Mouse (Mus musculus) CH12F3 (cell line): ENCODE measurements around the gene Rps9.
"Not testable (repeated sequence)": the region's sequence is repeated elsewhere in the genome, so short reads cannot be mapped to it uniquely, and the experiment has no call there.

Source experiments
- in situ Hi-C: fragments of 300-500 bp; cut with MboI; formaldehyde crosslinking; loops from 2 replicates; pipeline ENCODE4 v1.14.3; 2020; ENCODE audit warnings: low sequenced_read_pairs

Gene Rps9

DNA sequence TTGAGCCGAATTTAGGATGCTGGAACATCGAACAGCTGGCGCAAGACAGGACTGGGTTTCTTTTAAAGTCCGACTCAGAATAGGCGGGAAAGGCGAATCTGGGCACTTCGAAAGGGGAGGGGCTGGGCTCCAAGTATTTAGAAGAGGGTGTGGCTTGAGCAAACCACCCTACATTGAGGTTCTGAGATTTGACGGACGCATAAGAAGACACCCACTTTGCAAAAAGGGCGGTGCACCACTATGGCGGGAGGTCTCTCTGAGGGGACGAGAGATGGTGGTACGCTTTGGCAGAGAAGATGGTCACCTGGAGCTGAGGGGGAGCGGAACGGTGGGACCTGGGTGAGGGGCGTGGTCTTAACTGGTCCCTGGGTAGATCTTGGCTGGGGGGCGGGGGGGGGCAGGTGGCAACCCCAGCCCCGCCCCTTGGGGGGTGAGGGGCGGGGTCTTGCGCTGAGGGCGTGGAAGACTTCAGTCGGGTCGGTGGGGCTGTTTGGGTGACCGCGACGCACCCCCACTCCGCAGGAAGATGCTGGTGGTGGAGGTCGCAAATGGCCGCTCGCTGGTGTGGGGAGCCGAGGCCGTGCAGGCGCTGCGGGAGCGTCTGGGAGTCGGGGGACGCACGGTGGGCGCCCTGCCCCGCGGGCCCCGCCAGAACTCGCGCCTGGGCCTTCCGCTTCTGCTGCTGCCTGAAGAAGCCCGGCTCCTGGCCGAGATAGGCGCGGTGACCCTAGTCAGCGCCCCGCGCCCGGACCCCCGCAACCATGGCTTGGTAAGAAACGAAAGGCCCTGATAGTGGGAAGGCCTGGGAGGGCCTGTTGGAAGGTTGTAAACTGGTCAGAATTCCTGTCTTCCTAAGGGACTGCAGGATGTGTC, 9.5 kb upstream of the Rps9 start:
- in situ Hi-C loops: no loop called here

DNA sequence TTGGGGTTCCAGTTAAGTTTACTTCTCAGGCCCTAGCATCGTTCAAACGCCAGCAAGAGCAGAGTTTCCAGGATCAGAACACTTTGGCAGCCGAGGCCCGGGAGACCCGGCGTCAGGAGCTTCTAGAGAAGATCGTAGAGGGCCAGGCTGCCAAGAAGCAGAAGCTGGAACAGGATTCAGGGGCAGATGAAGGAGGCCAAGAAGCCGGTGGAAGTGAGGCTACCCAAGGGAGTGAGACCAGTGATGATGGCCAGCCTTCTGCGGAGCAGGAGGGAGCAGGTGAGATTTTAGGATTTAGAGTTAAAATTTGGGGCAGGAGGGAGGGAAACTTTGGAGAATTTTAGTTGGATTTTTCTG, 8.9 kb upstream of the Rps9 start:
- in situ Hi-C loops: not testable (repeated sequence)

DNA sequence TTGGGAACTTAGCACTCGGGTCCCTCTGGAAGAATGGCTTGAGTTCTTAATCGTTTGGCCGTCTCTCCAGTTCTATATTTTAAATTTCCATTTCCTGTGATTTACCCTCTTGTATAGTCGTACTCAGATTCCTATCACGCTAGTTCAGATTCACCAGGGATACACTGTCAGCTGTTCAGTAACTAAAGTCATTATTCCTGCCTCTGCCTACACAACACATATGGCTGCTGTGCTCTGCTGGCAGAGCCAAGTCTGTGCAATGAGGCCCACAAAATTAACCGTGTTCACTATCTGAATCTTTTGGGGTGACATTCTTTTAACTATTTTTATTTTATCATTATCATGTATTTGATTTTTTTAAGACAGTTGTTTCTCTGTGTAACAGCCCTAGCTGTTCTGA, 5.3 kb upstream of the Rps9 start:
- in situ Hi-C loops: no loop called here

DNA sequence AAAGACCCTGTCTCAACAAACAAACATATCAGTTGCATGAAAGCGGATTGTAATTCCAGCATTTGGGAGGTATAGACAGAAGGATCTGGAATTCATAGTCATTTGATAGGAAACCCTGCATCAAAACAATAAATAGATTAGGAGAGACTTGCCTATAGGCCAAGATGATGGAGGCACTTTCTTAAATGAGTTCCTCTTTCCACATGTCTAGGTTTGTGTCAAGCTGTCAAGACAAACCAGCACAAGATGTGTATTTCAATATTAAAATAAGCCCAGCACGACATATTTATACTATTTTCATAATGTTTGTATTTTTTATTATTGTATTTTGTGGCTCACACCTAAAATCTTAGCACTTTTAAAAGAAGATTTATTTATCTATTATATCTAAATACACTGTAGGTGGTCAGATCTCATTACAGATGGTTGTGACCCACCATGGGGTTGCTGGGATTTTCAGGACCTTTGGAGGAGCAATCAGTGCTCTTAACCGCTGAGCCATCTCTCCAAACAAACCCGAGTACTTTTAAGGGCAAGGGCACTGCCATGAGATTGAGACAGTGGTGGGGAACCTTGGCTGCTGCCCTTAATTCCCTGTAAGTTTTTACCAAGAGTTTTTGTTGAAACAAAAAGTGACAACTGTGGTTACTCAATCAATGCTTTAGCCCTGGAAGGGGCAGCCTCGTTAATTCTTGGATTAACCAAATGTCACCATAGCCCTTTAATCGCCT, 480 bp upstream of the Rps9 start:
- in situ Hi-C loops: no loop called here

DNA sequence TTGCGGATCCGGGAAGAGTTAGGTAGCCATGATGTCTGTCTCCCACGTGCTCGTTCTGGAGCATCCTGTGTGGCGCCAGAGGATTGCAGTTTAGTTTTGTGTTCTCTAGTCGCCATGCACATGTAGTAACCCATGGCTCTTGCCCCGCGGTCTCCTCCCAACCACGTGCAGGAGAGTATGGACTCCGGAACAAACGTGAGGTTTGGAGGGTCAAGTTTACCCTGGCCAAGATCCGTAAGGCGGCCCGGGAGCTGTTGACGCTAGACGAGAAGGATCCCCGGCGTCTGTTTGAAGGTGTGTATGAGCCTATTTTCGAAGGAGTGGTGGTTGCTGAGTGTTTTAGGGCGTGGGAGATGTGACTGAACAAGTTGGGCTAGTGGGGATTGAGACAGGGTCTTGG, 682 bp downstream of the Rps9 start:
- in situ Hi-C loops: no loop called here

DNA sequence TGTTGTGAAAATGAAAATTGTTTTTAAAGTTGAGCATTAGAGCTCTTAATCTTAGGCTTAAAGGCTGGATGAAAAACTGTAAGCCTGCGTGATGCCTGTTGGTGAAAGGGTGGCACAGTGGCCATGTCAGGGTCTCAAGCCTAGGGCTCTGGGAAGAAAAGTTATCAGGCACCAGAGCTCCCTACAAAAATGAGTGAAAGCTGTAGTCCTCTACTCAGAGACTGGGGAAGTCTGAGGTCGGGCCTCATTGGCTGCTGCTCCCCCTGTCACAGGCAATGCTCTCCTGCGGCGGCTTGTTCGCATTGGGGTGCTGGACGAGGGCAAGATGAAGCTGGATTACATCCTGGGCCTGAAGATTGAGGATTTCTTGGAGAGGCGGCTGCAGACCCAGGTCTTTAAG, 1.7 kb downstream of the Rps9 start:
- in situ Hi-C loops: not testable (repeated sequence)

DNA sequence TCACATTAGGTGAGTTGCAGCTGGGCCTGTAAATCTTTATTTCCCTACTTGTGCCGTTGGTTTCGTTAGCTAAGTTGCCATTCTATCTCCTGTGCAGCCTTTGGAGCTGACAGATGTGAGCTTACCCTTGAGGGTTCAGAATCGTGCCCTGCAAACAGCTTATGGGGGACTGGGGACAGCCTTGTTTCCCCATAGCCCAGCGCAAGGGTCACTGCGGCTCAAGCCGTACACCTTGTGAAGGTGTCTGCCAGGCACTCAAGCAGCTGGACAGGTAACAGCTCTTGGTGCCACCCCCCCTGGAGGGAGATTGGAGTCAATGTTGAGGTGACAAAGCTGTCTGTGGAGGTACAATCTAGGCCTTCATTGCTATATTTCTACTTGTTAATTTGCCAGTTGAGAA, 2.1 kb downstream of the Rps9 start:
- in situ Hi-C loops: no loop called here

DNA sequence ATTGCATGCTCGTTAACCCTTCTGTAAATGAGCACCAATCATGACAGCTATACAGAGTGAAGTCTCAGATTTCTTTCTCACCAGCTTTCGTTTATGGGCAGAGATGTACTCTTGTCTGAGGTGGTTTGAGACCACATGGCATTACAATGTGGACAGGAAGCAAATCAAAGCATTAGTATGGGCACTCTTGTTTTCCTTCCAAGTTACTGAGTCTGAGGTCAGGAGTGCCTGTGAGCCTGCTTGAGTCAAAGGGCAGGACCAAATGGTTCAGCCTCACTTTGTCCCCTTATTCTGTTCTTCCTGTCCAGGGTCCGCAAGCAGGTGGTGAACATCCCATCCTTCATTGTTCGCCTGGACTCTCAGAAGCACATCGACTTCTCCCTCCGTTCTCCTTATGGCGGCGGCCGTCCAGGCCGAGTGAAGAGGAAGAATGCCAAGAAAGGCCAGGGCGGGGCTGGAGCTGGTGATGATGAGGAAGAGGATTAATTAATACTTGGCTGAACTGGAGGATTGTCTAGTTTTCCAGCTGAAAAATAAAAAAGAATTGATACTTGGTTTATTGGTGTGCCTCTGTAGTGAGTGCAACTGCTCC, 2.6 kb downstream of the Rps9 start:
- in situ Hi-C loops: no loop called here

DNA sequence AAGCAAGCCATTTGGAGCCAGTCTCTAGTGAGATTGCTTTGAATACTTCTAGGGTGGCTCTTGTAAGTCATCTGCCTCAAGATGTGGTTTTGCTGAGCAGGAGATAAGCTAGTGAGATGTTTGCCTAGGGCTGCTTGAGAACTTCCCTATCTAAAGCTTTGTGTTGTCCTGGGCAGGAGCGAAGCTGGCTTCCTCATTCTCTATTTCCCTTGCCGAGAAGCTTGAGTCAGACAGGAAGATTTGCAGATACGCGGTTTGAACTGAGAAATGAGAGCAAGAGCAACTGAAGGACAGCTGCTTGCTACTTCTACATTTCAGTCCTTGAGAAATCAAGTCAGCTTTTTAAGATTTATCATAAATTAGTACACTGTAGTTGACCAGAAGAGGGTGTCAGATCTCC, 3.2 kb downstream of the Rps9 start:
- in situ Hi-C loops: no loop called here

DNA sequence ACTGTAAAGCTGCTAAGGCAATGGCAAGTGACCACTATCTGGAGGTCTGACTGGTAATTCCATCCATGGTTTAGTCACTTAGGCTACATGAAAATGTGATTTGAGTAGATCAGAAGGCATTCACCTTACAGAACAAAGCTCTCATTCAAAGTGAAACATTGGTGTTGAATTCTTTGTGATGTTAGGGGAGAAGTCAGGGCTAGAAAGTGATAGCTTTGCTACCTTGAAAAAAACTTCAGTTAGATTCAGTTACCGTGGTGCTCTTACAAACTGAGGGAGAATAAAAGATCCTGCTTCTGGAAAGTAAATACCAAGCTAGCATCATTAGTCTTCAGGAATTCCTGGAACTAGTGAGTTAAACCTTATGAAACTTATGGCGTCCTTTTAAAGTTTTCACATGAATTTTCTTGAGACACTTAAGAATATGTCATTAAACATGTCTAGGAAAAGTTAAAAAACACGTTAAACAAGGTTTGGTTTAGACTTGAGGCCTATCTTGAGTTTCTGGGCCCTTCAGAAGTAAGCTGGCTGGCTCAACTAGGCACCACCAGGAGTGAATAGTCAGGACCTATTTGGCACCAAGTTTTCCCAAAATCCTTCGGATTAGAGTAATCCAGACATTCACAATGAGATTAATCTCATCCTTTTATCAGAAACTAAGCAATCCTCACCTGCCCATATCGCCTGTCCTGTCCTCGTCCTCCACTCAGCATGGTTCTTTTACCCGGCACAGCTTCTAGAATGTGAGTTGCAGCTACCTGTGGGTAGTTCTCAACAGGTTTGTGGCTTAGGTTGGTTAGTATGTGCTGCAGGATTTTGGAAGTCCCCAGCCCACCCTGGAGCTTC, 4.0 kb downstream of the Rps9 start:
- in situ Hi-C loops: no loop called here

DNA sequence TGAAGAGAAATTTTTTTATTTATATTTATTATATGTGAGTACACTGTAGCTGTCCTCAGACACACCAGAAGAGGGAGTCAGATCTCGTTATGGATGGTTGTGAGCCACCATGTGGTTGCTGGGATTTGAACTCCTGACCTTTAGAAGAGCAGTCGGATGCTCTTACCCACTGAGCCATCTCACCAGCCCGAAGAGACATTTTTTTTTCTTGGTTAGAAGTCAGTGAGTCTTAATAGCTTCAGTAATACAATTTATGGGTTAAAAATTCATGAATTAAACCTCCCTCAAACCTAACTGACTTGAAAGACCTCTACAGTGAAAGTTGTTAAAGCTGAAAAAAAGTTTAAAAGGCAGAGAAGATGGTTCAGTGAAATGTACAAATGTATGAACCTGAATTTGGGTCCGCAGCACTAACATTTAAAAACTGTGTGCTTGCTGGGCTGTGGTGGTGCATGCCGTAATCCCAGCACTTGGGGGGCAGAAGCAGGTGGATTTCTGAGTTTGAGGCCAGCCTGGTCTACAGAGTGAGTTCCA, 4.7 kb downstream of the Rps9 start:
- in situ Hi-C loops: not testable (repeated sequence)

DNA sequence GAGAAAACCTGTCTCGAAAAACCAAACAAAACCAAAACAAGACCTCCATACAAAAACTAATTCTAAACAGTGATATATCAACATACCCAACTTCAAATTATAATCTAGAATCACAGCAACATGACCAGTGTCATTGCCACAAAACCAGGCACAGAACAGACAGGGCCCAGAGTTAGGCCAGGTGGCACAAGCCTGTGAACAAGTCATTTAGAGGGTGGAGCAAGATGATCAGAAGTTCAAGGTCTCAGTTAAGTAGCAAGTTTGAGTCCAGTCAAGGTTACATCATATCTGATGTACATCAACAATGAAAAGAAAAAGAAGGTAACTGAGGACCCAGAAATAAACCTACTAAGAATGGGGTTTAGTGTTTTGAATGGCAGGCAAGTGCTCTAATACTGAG, 5.2 kb downstream of the Rps9 start:
- in situ Hi-C loops: no loop called here

DNA sequence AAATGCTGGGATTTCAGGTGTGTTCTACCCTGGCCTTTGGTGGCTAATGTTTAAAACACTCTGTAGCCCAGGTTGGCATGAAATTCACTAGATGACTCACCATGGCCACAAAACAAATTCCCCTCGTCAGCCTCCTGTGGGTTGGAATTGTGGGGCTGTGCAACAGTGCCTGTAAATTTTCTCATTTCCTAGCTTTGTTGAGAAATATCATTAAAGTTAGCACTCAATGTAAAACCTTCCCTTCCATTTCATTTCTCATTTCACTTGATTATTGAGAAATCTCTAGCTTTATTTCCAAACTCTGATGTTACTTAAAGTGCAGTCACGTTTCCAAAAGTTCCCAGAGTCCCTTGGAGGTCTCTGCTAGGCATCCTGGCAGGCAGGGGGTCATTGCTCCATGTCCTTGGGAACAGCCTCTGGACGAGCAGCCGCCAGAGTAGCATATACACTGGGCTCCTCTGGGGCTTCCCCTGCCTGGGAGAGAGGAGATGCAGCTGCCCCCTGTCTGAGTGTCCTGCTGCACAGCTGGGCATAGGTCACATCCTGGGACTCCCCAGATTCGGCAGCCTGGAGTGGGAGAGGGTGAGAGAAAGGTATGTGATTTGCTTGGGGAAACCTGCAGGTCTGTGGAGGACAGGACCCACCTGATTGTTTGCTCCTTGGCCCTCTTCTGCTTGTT, 8.6 kb downstream of the Rps9 start:
- in situ Hi-C loops: no loop called here

DNA sequence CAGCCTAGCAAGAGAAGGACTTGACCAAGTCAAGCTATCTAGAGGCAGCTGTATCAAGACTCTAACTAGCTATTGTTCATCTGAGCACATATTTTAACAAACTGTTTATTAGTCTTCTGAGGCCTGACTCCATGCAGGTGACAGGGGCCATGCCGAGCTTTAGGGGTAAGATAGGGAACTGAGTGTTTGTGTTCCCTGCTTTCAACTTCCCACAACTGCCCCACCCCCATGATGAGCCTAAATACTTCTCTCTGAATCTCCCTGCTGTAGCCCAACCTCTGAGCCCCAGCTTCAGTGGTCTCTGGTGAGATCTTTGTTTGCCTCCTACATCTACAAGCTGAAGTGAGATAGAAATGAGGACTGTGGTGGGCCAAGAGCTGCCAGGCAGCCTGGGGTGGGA, 11.5 kb downstream of the Rps9 start:
- in situ Hi-C loops: no loop called here

DNA sequence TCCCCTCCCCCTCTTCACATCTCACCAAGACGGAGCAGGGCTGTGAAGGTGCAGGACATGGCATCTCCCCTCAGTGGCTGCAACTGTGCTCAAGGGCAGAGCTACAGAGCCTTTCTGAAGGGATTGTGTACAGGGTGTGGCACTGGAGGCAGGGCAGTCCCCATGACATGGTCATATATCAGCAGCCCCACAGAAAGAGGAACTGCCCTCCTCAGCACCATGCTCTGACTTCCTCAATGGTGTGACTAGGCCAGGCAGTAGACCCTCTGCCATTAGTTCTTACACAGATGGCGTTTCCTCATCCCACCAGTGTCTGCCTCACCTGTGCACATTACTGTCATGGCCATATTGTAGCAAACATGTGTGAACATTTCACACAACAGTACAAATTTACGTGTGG, 16.5 kb downstream of the Rps9 start, which contains the start of gene Pirb:
Gene Pirb, minus strand, starts transcription at position 124 of the 400 bp plus-strand sequence.
- in situ Hi-C loops: not testable (repeated sequence)

DNA sequence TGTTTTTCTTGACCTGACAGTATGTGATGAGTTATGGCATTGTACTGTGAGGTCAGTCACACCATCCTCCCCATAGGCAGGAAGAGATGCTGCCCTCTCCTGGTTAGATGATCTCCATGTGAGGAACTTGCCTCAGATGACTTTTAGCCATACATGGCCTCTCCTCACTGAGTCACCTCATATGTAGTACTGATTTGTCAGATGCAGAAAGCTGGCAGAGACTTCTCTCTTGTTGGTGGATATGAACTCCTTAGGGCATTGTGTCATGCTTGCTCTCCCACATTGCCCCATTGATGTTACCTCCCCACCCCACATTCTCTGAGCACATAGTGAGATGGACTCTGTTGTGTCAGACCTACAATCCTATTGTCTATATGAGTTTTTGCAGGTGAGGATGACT, 21.7 kb downstream of the Rps9 start:
- in situ Hi-C loops: not testable (repeated sequence)

DNA sequence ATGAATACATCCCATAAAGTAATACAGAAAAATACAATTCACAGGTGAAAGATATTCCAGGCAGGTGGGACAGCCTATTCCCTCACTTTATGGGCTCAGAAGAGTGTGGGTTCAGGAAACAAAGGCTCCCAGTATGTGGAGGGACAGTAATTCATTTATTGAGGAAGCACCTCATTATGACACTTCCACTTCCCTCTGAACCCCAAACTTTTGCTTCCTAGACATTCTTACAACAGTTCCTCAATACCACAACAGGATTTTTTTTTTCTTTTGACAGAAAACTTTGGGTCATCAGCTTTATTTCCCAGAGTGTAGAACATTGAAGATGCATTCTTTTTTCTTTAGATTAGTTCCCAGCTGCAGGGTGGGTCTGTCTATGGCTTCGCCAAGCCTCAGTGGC, 28.9 kb downstream of the Rps9 start:
- in situ Hi-C loops: not testable (repeated sequence)
